Mouse (Mus musculus) brain, embryonic 14.5 days (tissue): ENCODE data around the gene Akap8.

Experiments
- CTCF ChIP-seq: fragments of 200-500 bp; IDR thresholded peaks from 2 replicates; pipeline ENCODE4 v1.5.1; 2012; ENCODE audit warnings: inconsistent platforms, mild to moderate bottlenecking, moderate library complexity, borderline replicate concordance; ENCODE audit not compliant: insufficient read depth, insufficient read length; ENCODE audit errors: extremely low read depth
- POLR2A ChIP-seq: fragments of 200-500 bp; IDR thresholded peaks from 2 replicates; pipeline ENCODE4 v1.6.1; 2012; ENCODE audit warnings: mild to moderate bottlenecking, inconsistent platforms, borderline replicate concordance; ENCODE audit not compliant: poor library complexity, insufficient read depth, insufficient read length, severe bottlenecking; ENCODE audit errors: extremely low read depth

GRCm38 (mm10) chr17:32341102-32341501 lies 20.1 kb upstream of the Akap8 start:
- no peak for TF ChIP-seq POLR2A
- no peak for TF ChIP-seq CTCF
